8 mouse cellular contexts compared by ENCODE assay signal in genomic region chr17:46269771-46270534, GRCm38 (mm10). TPM values are rescaled to one million over a fixed set of nuclear protein-coding genes. Genes with fewer than 3 reads are reported as not detected.
DNase-seq lines count a peak whose midpoint lies in the region; ATAC-seq and TF ChIP-seq lines count a peak whose summit lies in the region.
"Had no signal": no experiment of that assay in that cellular context is flagged by ENCODE, and none has a peak within 500 bp of the region (broad histone marks: within the 10 kb centered on the region; RNA-seq: fewer than 3 reads in every experiment).

No protein-coding gene starts in this region.

- WGBS in embryonic facial prominence, embryonic 15.5 days: 66% methylated on average over 19 of the region's 19 CpGs
- WGBS in heart, embryonic 14.5 days: 81% methylated on average over 19 of the region's 19 CpGs

- H3K9ac ChIP-seq in embryonic facial prominence, embryonic 15.5 days: no peak overlapping the region
- 0 out of 2 replicates have a peak overlapping the region, but pooled peaks have one; percentile 12 for H3K9ac ChIP-seq in heart, embryonic 14.5 days (ENCODE audit: low read length)

- H3K4me1 ChIP-seq in embryonic facial prominence, embryonic 15.5 days: peaks cover 87% of the 10 kb centered on the region
- H3K4me1 ChIP-seq in heart, embryonic 14.5 days (ENCODE audit: control insufficient read depth in 2 of 2, insufficient read depth in 2 of 2, low read length in 2 of 2): peaks cover 24 to 39% of the 10 kb centered on the region in 2 experiments

- H3K4me2 ChIP-seq in embryonic facial prominence, embryonic 15.5 days (replicated peaks): no peak overlapping the region
- no peak overlapping the region for H3K4me2 ChIP-seq in heart, embryonic 14.5 days (ENCODE audit: low read length)

- ATAC-seq in embryonic facial prominence, embryonic 15.5 days (ENCODE audit: insufficient number of reproducible peaks, low FRiP score, low TSS enrichment, low read depth): no peak
- no peak; the same call in 1 of the 2 replicates for ATAC-seq in heart, embryonic 14.5 days (ENCODE audit: insufficient number of reproducible peaks, insufficient read depth, low FRiP score, low read depth)

- H3K27me3 ChIP-seq in embryonic facial prominence, embryonic 15.5 days: no peaks in the 10 kb centered on the region
- H3K27me3 ChIP-seq in heart, embryonic 14.5 days (ENCODE audit: control insufficient read depth, insufficient read depth, low read length): no peaks in the 10 kb centered on the region

- TF ChIP-seq CTCF in left cerebral cortex, adult 2 months (IDR thresholded peaks at IDR 0.05): no peak

- peaks cover 48% of the 10 kb centered on the region for H3K36me3 ChIP-seq in embryonic facial prominence, embryonic 15.5 days
- peaks cover 69% of the 10 kb centered on the region for H3K36me3 ChIP-seq in heart, embryonic 14.5 days (ENCODE audit: control insufficient read depth, insufficient read depth, low read length)

- no peak for DNase-seq in left cerebral cortex, adult 2 months (ENCODE audit: extremely low spot score in 1 of 2, low spot score in 2 of 2)
- no peak for DNase-seq in left cerebral cortex, adult 18-20 months (ENCODE audit: low spot score in 2 of 2)
- peak; percentile 18 to 49 for DNase-seq in lung, postnatal 4 days
- no peak for DNase-seq in adrenal gland, adult 2 months
- DNase-seq in embryo, embryonic 10 days (ENCODE audit: low spot score): no peak
- DNase-seq: thymus, adult 2 months had no signal

- H3K4me3 ChIP-seq in left cerebral cortex, adult 2 months: no peak overlapping the region
- H3K4me3 ChIP-seq in embryonic facial prominence, embryonic 15.5 days (replicated peaks): no peak overlapping the region
- no peak overlapping the region for H3K4me3 ChIP-seq in heart, embryonic 14.5 days (ENCODE audit: control insufficient read depth in 1 of 2, insufficient read depth in 1 of 2, low read depth in 1 of 2, low read length in 2 of 2)

- intact Hi-C loops in left cerebral cortex, adult 2 months (cut with DNase I): loop anchor here (5.0 kb wide), 1 partner anchor 122 kb away; no protein-coding TSS in a partner anchor

- H3K9me3 ChIP-seq in embryonic facial prominence, embryonic 15.5 days (replicated peaks): no peaks in the 10 kb centered on the region
- H3K9me3 ChIP-seq in heart, embryonic 14.5 days (ENCODE audit: control insufficient read depth, low read length): no peaks in the 10 kb centered on the region

- peak overlapping the region; percentile 36 for H3K27ac ChIP-seq in left cerebral cortex, adult 2 months
- peak overlapping the region; percentile 39 for H3K27ac ChIP-seq in embryonic facial prominence, embryonic 15.5 days (replicated peaks)
- no peak overlapping the region for H3K27ac ChIP-seq in heart, embryonic 14.5 days (replicated peaks in 1 of 2; ENCODE audit: control insufficient read depth in 1 of 2, insufficient read depth in 1 of 2, low read depth in 2 of 2, low read length in 2 of 2)

RNA-seq across cellular contexts. Expression of gene Tjap1, which starts 12.9 kb away (rescaled TPM):
- total RNA-seq in left cerebral cortex, adult 2 months (2021): 10 to 100 TPM; 38.4 to 60.3 TPM
- total RNA-seq in left cerebral cortex, adult 18-20 months (2021): 10 to 100 TPM; 37.7 to 48.9 TPM
- polyA plus RNA-seq in embryonic facial prominence, embryonic 15.5 days (2015; fragmentation: Nextera tagmentation; extraction: Ambion mirVana): 56.0 and 64.0 TPM in 2 replicates
- polyA plus RNA-seq in heart, embryonic 14.5 days (2014; fragmentation: Nextera tagmentation; extraction: Ambion mirVana): 33.0 and 34.6 TPM in 2 replicates
- total RNA-seq in adrenal gland, adult 2 months (2021): 10 to 100 TPM; 44.8 to 51.4 TPM
- polyA plus RNA-seq in adrenal gland, adult 2 months (2012; rRNA removed): 85.3 and 98.6 TPM in 2 replicates

RNA-seq across cellular contexts. Expression of gene Lrrc73, which starts 16.6 kb away (rescaled TPM):
- 10 to 100 TPM; 63.4 to 63.7 TPM for total RNA-seq in left cerebral cortex, adult 2 months (2021)
- 10 to 100 TPM; 60.1 to 63.7 TPM for total RNA-seq in left cerebral cortex, adult 18-20 months (2021)
- polyA plus RNA-seq in embryonic facial prominence, embryonic 15.5 days (2015; fragmentation: Nextera tagmentation; extraction: Ambion mirVana): 2.3 and 3.7 TPM in 2 replicates
- 0.53 and 0.92 TPM in 2 replicates for polyA plus RNA-seq in heart, embryonic 14.5 days (2014; fragmentation: Nextera tagmentation; extraction: Ambion mirVana)
- total RNA-seq in adrenal gland, adult 2 months (2021): 1 to 10 TPM; 4.1 to 5.6 TPM
- polyA plus RNA-seq in adrenal gland, adult 2 months (2012; rRNA removed): 13.8 and 15.5 TPM in 2 replicates

RNA-seq across cellular contexts. Expression of gene Yipf3, which starts 22.1 kb away (rescaled TPM):
- 10 to 100 TPM; 85.5 to 87.6 TPM for total RNA-seq in left cerebral cortex, adult 2 months (2021)
- 10 to 100 TPM; 76.0 to 87.1 TPM for total RNA-seq in left cerebral cortex, adult 18-20 months (2021)
- 141 and 147 TPM in 2 replicates for polyA plus RNA-seq in embryonic facial prominence, embryonic 15.5 days (2015; fragmentation: Nextera tagmentation; extraction: Ambion mirVana)
- 90.8 and 93.0 TPM in 2 replicates for polyA plus RNA-seq in heart, embryonic 14.5 days (2014; fragmentation: Nextera tagmentation; extraction: Ambion mirVana)
- total RNA-seq in adrenal gland, adult 2 months (2021): 100 to 1,000 TPM; 157 to 198 TPM
- polyA plus RNA-seq in adrenal gland, adult 2 months (2012; rRNA removed): 387 and 511 TPM in 2 replicates

RNA-seq across cellular contexts. Expression of gene Polr1c, which starts 22.1 kb away (rescaled TPM):
- 10 to 100 TPM; 38.1 to 40.4 TPM for total RNA-seq in left cerebral cortex, adult 2 months (2021)
- total RNA-seq in left cerebral cortex, adult 18-20 months (2021): 10 to 100 TPM; 37.3 to 42.1 TPM
- 81.3 and 83.1 TPM in 2 replicates for polyA plus RNA-seq in embryonic facial prominence, embryonic 15.5 days (2015; fragmentation: Nextera tagmentation; extraction: Ambion mirVana)
- 43.6 and 48.7 TPM in 2 replicates for polyA plus RNA-seq in heart, embryonic 14.5 days (2014; fragmentation: Nextera tagmentation; extraction: Ambion mirVana)
- 100 to 1,000 TPM in 1 of 2 experiments, 10 to 100 TPM in 1; 91.3 to 104 TPM for total RNA-seq in adrenal gland, adult 2 months (2021)
- 41.5 and 45.2 TPM in 2 replicates for polyA plus RNA-seq in adrenal gland, adult 2 months (2012; rRNA removed)

RNA-seq across cellular contexts. Expression of gene Dlk2, which starts 27.3 kb away (rescaled TPM):
- total RNA-seq in left cerebral cortex, adult 2 months (2021): 10 to 100 TPM; 66.1 to 82.1 TPM
- total RNA-seq in left cerebral cortex, adult 18-20 months (2021): 10 to 100 TPM; 65.7 to 67.5 TPM
- 16.6 and 16.8 TPM in 2 replicates for polyA plus RNA-seq in embryonic facial prominence, embryonic 15.5 days (2015; fragmentation: Nextera tagmentation; extraction: Ambion mirVana)
- polyA plus RNA-seq in heart, embryonic 14.5 days (2014; fragmentation: Nextera tagmentation; extraction: Ambion mirVana): 0.19 and 0.57 TPM in 2 replicates
- total RNA-seq in adrenal gland, adult 2 months (2021): under 1 TPM in 1 of 2 experiments, not detected in 1; 0.29 TPM
- 0.22 and 0.62 TPM in 2 replicates for polyA plus RNA-seq in adrenal gland, adult 2 months (2012; rRNA removed)

Comparison
In these comparisons a context has a peak if more than half of its experiments do, and no peak if none do; other contexts are left out.
1. DNase-seq: peak in lung, postnatal 4 days (2 of 2); none in left cerebral cortex, adult 2 months (0 of 2), left cerebral cortex, adult 18-20 months (0 of 2), adrenal gland, adult 2 months (single experiment) and embryo, embryonic 10 days (single experiment).
2. H3K27ac ChIP-seq: peak in left cerebral cortex, adult 2 months (single experiment) and embryonic facial prominence, embryonic 15.5 days (single experiment); none in heart, embryonic 14.5 days (0 of 2).
3. RNA of gene Lrrc73, which starts 16.6 kb away (total RNA-seq): 63.4 to 63.7 TPM in left cerebral cortex, adult 2 months and 60.1 to 63.7 TPM in left cerebral cortex, adult 18-20 months; 4.1 to 5.6 TPM in adrenal gland, adult 2 months; every median in the first group is over 4 times any median in the second.